Mouse (Mus musculus): ENCODE data around the gene Pou2f1.

DNA sequence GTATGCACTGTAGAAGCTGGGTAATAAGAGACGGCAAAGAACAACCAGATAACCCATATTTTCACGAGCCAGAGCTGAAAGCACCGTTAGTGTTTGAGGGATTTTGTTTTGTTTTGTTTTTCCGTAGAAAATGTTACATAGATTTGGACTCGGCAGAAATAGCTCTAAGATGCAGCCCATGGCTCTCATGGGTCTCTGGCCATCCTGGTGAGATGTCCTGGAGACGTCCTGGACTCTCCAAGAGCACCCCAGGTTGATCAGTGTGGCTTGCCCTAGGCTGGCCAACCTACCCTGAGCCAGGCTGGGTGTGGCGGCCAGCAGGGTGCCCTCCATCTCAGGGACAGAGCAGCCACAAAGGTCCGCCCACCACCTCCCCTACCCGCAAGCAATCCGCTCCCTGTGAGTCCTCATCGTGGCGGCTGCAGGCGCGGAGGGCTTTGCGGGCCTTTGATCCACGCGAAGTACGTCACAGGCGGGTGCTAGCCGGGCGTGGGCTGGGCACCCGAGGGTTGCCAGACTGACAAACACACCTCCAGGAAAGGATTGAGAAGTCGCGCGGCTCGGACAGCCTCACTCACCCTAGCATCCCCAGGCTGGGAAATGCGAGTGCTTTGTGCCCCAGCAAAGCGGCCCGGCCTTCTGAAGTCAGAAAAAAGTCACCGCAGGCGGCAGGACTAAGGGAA lies 161.8 kb downstream of the Pou2f1 start:
- no peak for TF ChIP-seq CTCF (IDR thresholded peaks at IDR 0.05 in 2 of 3, conservative IDR thresholded peaks at IDR 0.05 in 1 of 3; ENCODE audit: control insufficient read depth in 1 of 3, insufficient read depth in 1 of 3, low read depth in 2 of 3, low read length in 3 of 3, poor library complexity in 1 of 3, severe bottlenecking in 1 of 3)
- no peak for TF ChIP-seq TCF12 (IDR thresholded peaks at IDR 0.05; ENCODE audit: low read depth, low read length)
- no peak for TF ChIP-seq POLR2A (IDR thresholded peaks at IDR 0.05; ENCODE audit: control insufficient read depth in 1 of 2, insufficient read depth in 1 of 2, low read depth in 1 of 2, low read length in 2 of 2, poor library complexity in 1 of 2)
- TF ChIP-seq MYC (IDR thresholded peaks at IDR 0.05; ENCODE audit: low read depth, low read length), result no peak
- no peak for TF ChIP-seq GATA1 (IDR thresholded peaks at IDR 0.05; ENCODE audit: low read depth, low read length)
- TF ChIP-seq USF1 (IDR thresholded peaks at IDR 0.05; ENCODE audit: low read depth, low read length), result no peak
- no peak for TF ChIP-seq ZKSCAN1 (IDR thresholded peaks at IDR 0.05; ENCODE audit: low read depth, low read length)

Measured in MEL (cell line).